Mouse (Mus musculus): ENCODE results near the gene Lrrc7.
A peak's percentile ranks its signal among the peaks of the same experiment; 100 is the strongest.

The Lrrc7 gene

DNA sequence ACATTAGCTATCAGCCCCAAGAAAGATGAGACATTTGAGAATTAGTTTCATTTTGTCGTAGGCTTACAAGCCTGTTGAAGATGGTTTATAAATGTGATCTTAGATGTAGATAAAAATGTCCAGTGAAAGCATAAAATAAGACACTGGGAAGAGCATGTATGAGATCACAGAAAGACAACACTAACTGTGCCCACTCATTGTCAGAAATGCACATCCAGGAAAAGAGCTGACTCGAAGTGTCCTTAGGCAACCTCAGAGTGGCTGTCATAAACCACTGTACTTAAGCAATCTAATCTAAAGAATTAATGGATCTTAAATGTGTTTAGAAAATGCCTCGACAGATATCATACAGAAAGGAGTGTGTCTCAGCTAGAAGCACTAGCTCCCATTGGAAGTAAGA, 196.2 kb downstream of the Lrrc7 start:
- DNase-seq (ENCODE audit: extremely low spot score, low read depth, low spot score) = no peak

DNA sequence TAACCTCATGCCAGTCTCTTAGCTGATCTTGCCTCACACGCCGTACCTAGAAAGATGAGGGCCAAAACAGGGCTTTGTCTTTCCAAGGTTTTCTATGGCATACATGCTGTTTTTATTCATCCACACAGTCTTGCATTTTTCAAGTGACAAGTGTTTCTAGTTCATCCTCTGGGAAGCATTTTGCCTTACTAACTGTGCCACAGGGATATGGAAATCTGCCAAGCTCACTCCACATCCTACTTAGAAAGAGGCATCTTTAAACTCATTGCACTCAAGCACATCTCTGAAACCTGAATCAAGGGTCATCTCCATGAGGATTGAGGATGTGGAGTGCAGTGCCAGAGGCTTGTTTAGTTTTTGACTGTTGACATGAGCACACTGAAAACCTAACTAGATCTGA, 199.9 kb downstream of the Lrrc7 start:
- DNase-seq (ENCODE audit: extremely low spot score, low read depth, low spot score) = no peak

DNA sequence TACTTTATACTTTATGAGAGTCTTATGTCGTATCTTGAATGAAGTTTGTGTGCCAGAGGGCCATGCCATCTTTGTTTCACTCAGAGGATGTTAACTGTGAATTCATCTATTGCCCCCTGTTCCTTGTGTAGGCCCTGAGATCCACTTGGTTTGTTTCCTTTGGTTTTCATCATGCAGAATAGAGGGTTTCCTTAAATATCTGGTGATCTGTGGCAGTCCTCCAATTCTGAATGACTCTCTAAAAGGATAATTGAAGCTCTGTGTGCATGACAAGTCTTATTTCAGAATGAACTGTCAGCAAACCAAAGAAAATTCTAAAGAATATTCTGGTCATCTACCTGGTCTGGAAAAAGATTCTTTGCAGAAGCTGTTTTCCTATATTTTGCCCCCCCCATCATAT, 205.3 kb downstream of the Lrrc7 start:
- DNase-seq (ENCODE audit: extremely low spot score, low read depth, low spot score) = no peak

DNA sequence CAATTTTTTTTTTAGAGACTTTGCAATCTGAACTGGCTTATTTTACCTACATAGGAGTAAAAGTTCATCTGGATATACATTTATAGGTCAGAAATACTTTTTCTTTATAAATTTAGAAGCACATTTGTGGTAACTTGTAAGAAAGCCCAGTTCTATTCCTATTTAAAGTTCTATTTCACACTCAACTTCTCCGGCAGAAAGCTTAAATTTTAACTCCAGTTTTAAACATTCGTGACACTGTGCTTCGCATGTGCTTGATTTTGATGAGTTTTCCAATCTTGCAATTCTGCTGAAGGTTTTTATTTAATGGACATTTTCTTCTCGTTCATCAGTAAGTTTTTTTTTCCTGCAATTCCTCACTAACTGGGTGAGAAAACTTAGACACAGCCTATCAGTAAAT, 205.8 kb downstream of the Lrrc7 start:
- no peak for DNase-seq (ENCODE audit: extremely low spot score, low read depth, low spot score)

DNA sequence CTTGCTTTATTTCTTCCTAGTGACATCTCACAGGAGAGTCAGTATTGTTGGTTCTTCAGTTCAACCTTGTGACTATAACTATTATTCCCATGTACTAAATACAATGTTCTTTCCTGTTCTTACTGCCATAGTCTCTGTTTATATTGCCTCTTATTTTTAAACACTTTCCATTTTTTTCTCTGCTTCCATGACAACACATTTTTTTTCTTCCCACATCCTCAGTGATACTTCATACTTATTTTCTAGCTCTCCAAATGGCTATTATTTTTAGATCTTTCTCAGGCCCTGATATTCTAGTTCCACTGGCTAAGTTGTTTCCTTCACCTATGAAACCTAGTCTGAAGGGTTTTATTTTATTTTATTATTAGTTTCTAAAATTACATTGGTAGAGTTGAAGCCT, 221.2 kb downstream of the Lrrc7 start:
- DNase-seq (ENCODE audit: extremely low spot score, low read depth, low spot score) = no peak

DNA sequence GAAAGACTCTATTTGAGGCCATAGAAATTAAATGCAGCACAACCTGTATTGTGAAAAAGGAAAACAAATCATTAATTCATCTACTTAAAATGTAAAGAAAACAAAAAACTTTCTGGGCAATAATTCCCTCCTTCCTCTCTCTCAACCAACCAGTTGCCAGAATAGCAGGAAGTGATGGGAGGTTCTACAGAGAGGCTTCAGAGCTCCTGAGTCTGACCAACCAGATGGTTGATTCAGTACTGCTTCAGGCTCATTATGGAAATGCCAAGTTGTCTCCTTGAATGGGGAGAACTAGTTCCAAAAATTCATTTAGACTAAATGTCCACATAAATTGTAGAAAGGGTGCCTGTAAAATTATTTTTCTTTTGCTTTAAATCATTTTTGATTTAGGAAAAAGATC, 231.9 kb downstream of the Lrrc7 start:
- DNase-seq (ENCODE audit: extremely low spot score, low read depth, low spot score) = no peak

DNA sequence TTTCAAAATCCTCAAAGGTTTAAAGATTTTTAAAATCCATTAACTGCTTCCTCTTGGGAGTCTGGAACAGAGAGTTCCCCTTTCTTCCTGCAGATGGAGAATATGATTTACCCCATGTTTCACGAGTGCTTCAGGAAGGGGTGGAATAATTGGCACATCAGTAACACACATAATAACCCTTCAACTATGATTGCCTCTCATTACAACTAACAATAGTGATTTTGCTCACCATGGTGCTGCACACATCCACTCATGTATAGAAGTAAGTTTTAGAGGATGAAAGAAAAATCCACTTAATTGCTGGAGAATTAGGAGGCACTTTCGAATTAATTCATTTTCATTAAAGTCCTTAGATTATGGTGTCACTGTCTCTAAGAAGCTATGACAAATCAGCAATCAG, 251.6 kb downstream of the Lrrc7 start:
- no peak for DNase-seq (ENCODE audit: extremely low spot score, low read depth, low spot score)

DNA sequence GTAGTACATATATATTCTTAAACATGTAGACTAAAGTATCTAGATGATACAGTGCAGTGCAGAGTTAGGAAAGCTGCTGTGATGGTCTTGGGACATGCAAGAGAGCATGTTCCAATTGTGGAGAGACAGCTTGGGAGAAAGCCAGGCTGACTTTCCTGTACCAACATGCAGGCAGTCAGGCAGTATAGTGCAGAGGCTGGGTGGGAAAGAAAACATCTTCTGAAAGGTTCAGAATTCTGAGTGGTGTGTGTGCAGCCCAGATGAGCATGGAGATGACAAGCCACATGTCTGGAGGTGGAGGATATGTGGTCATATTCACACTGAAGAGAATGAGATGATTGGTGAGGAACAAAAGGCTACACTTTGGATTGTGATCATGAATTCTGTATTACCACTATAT, 254.6 kb downstream of the Lrrc7 start:
- DNase-seq (ENCODE audit: extremely low spot score, low read depth, low spot score) = no peak

DNA sequence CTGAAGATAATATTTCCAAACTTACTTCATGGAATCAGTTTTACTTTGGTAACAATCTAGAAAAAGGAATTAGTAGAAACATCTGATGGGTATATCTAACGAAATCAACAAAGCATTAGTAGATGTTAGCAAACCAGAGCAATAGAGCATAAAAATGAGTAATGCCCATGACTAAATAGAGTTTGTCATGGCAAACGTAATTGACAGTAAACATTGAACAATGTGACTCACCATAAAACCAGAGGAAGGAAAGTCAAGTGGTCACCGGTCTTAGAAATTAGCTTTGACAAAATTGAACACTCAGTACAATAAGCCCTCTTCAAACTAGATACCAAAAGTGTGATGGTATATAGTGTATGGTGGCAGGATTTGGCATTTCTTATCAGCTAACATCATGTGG, 263.3 kb downstream of the Lrrc7 start:
- DNase-seq (ENCODE audit: extremely low spot score, low read depth, low spot score) = no peak

DNA sequence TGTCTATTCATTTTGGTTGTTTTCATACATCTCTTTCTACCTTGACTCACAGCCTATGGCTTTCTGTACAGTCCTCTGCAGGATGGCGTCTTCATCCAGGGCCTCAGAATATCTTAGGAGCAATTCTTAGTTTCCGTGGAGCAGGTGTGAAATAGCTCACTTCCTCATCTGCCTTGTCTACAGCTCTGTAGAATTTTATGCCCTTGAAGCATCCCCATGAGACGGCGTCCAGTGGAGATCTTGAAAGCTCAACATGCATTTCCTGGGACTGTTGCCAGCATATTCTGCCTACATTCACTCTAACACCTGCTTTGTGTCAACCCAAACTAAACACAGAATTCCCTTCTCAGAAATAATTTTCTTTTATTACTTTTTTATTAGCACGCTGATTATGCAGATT, 267.0 kb downstream of the Lrrc7 start:
- DNase-seq (ENCODE audit: extremely low spot score, low read depth, low spot score) = no peak

DNA sequence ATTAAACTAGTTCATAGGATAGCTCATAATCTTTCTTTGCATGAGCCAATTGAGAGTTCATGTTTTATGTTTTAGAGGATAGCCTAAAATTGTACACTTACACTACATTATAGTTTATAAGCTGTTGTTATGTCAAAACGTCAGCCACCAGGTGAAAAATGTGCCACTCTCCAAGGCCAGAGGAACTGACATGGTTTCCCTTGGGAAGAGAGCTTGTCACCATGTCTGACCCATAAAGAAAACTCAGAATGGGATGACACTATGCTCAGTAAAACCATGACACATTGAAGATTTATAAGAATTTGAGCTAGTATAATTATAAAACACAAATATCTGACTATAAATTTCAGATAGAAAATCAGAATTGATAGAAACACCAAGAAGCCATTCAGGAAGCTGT, 277.6 kb downstream of the Lrrc7 start:
- DNase-seq (ENCODE audit: extremely low spot score, low read depth, low spot score) = no peak

DNA sequence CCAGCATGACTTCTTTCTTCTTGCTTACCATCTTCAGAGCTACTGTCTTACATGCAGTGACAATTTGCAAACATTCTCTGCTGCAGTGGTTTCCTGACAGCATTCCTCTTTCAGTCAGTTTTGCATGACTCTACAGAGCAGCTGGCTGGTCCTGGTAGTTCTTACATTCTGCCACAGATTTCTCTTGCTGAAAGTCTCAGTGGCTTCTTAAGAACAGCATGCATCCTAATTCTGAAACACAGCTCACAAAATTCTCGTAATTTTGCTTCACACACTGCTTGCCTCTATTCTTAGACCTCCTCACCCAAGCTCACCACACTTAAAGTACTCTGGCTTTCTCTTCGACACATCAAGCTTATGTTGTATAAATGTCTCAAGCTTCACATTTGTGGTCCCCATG, 283.4 kb downstream of the Lrrc7 start:
- no peak for DNase-seq (ENCODE audit: extremely low spot score, low read depth, low spot score)

DNA sequence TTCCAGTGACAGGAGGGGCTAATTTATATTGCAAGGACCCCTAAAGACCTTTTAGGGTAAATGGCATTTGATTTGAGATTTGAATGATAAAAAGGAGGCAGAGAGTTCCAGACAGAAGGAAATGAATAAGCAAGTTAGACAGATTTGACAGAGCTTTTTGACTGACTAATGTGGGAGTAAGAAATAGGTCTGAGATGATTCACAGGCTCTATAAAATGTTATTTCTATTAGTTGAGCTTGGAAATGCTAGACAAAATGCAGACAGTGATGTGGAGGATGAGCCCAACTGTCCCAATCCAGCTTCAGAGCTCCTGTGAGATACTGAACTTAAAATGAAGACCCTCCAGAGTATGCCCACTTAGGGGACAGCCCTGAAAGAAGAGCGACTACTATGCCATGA, 289.3 kb downstream of the Lrrc7 start:
- no peak for DNase-seq (ENCODE audit: extremely low spot score, low read depth, low spot score)

DNA sequence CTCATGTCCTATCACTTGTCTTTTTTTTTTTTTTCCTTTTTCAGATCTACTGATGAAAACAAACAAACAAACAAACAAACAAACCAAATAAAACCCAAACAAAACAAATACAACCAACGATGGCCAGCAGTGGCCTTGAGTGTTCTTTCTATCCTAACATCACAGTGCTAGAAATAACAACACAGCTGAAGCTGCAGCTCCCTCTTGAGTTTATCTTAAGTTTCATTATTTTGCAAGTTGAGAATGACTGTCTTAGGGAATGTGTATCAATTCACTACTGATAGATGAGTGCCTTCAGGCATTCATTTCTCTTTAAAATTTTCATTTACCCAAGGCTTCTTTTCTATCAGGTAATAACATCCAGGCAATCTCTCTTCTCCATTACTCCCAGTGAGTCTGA, 291.1 kb downstream of the Lrrc7 start:
- no peak for DNase-seq (ENCODE audit: extremely low spot score, low read depth, low spot score)

DNA sequence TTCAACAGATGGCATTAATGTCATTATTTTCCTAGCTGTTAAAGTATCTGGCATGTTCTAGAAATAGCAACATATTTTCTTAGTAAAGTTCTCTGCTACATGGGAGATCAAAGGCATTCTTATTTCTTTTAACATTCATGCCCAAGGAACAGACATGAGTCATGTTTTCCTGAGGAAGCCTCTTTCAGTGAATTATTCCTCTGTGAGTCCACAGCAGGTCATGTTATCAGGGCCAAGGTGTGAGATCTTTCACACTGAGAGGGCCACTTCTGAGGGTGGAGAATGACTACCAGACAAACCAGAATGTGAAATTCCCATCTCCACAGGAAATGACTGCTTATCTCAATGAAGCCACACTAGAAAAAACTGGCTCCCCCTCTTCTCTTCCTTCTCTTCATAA, 309.4 kb downstream of the Lrrc7 start:
- no peak for DNase-seq (ENCODE audit: extremely low spot score, low read depth, low spot score)

DNA sequence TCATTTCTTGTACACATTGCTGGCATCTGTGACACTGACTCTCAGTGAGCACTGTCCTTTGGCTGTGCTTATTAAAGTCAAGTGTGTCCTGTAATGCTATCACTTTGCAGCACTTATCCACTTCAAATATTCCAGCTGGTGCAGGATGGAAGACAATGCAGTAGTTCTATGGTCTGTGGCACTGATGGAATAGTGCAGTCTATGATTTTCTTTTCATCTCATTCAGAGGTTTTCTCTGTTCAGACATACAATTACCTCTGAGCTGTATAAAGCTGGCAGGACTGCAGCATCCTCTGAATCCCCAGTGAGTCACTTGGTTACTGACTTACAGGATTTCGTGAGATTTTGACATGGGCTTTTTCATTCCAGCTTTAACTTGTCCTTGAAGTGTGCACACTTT, 314.3 kb downstream of the Lrrc7 start:
- DNase-seq (ENCODE audit: extremely low spot score, low read depth, low spot score) = no peak

DNA sequence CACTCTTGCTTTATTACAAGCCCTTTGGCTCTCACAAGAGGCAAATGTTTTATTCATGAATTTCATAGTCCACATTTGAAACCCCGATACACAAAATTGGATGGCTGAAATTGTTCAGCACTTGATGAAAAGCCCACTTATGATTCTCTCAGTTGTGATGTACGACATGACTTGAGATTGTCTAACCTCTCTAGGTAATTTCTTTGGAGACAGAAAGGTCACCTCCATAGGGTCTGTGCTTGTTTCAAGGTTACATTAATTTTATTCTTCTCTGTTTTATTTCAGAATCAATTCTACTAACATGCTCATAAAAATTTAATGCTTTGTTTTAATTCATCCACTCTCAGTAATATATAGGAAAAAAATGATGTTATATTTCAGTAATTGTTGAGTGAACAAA, 351.4 kb downstream of the Lrrc7 start:
- no peak for DNase-seq (ENCODE audit: extremely low spot score, low read depth, low spot score)

DNA sequence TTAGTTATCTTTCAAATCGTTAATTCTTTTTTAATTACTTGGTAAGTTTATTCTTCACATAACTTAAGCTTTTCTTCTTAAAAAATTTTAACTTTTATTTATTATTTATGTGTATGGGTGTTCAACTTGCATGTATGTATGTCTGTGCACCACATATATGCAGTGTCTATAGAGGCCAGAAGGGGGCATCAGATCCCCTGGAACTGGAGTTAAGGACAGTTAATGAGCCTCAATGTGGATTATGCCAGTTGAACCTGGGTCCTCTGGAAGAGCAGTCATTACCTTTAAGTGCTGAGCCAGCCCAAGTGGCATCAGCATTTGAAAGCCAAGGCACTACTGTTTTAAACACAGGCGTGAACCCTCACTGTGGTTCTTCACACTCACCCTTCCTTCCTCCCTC, 352.0 kb downstream of the Lrrc7 start:
- peak; percentile 20 for DNase-seq (ENCODE audit: extremely low spot score, low read depth, low spot score)

DNA sequence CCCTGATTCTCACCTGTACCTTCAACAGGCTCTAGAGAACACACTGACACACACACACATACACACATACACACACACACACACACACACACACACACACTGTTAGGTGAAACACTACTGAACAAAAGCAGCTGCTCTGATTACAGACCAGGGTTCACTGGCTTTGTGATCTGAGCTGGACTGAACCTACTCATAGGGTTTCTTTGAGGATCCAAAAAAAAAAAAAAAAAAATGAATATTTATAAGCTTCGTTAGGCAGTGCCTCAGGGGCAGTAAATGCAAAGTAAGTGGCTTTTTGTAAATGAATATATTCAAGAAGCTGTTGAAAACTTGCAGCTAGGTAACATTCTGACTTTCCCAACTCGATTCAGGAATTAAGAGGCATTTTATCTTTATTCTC, 354.2 kb downstream of the Lrrc7 start:
- no peak for DNase-seq (ENCODE audit: extremely low spot score, low read depth, low spot score)

DNA sequence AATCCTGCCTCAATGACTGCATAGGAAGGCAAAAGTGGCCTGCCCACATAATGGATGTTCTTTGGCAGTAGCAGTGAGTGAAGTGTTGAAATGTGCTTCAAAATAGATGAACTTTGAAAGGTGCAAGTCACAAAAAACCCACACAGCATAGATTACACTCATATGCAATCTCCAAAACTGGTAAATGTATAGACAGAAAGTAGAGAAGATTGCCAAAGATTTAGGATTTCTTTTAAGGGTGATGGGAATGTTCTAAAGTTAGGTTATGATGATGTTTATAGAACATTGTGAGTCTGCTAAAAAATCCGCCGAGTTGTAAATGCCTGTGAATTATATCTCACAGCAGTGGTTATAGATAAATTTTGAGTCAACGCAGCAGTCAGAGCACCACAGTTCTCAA, 359.2 kb downstream of the Lrrc7 start:
- no peak for DNase-seq (ENCODE audit: extremely low spot score, low read depth, low spot score)

DNA sequence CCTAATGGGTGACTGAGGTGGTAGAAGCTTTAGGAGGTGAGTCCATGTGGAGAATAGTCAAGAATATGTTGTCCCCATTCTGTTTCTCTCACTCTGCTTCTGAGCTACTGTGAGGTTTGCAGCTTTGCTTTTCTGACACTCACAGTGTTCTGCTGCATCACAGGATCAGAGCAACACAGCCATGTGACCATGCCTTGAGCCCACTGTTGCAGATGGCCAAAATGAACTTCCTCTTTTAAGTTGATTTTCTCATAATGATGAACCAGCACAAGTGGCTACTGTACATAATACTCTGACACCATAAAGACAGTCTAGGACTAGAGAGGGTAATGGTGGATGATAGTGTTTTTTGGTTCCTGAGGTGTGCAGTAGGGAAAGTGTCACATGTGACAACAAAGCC, 366.6 kb downstream of the Lrrc7 start:
- DNase-seq (ENCODE audit: extremely low spot score, low read depth, low spot score) = no peak

DNA sequence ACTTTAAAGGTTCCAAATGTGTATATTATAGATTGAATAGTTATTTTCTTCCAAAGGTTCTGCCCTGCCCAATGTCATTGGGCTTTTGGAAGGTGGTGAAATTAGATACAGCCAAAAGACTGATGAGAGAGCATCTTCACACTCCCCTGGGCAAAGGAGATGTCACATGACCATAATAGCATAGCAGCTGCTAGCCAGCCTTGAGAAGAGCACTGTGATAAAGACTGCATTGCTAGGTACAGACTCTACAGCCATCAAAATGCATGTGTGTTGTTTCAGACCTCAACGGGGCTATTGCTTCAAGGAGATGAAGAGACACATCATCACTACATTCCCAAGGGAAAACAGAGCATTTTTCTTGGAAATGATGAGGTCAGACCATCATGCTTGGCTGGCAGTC, 368.8 kb downstream of the Lrrc7 start:
- DNase-seq (ENCODE audit: extremely low spot score, low read depth, low spot score) = no peak

DNA sequence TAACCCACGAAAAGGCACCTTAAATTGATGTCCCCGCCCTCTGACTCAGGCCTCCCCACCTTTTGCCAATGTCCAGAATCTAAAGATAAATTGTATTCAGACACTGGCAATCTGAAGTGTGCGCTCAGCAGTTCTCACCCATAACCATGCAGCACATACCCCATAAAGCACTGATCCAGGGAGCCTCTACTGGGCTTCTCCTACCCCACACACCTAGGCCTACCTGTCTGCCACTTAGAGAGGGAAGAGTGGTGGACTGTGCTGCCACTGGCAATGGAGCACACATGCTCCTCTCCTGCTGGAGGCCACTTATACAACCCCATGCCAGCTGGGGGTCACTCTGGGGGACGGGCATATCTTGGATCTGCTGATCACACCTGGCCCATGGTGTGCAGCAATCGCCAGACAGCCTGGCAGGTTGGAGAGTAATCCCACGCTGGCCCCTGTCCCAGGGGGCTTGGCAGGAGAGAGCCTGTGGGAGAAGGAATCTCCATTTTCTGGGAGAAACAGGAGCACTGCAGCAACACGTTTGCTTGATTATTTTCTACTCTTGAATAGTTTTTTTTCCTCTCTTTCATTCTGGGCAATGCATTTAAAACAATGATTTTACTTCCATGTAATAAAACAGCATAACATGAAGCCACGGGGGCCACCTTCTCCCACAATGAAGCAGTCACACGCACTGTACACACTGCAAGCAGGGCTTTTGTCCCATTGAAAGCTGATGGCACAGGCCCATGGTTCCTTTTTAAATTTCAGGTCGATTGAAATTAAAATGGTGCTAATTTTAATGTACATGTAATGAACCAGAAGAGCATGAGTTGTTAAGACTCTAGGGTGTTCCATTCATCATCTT, 386.9 kb downstream of the Lrrc7 start:
- no peak for DNase-seq (ENCODE audit: extremely low spot score, low read depth, low spot score)

Measured in hindlimb bud, embryonic 11.5 days (tissue).